Mouse (Mus musculus): ENCODE measurements around the gene Spns2. TPM values are rescaled to one million over a fixed set of nuclear protein-coding genes. Genes with fewer than 3 reads are reported as not detected.
"Not testable (repeated sequence)": the region's sequence is repeated elsewhere in the genome, so short reads cannot be mapped to it uniquely, and the experiment has no call there.

Gene Spns2
- polyA plus RNA-seq, 1 experiment from 2014 or later: 111 TPM

- H3K27me3 ChIP-seq: no peaks in the 10 kb centered on the region
- no peak for TF ChIP-seq CTCF (IDR thresholded peaks at IDR 0.05)
- in situ Hi-C loops (cut with MboI; ENCODE audit: low pct_unique_long_range_greater_than_20kb): no loop called here
- CTCF ChIA-PET: no interaction called here
- DNase-seq (ENCODE audit: low read depth, low spot score) (no peak), ATAC-seq (no peak)
- POLR2A ChIA-PET: no interaction called here
Observed at GRCm38 (mm10) chr11:72446311-72447105, 43.2 kb downstream of the Spns2 start.

GRCm38 (mm10) chr11:72440965-72441664 is 48.6 kb downstream of the Spns2 start, which contains the start of gene Mybbp1a:
TSS of gene Mybbp1a (plus strand) at chr11:72441355.
- ChIA-PET CTCF (no interaction called here), POLR2A (interaction anchor here (1.3 kb wide), 1 partner anchor 11 kb away, joined by 7 read pairs; no protein-coding TSS in a partner anchor)
- in situ Hi-C loops (cut with MboI; ENCODE audit: low pct_unique_long_range_greater_than_20kb): no loop called here
- DNase-seq (ENCODE audit: low read depth, low spot score) (peak; percentile 74), ATAC-seq (peak; percentile 68)
- H3K27me3 ChIP-seq: no peaks in the 10 kb centered on the region
- no peak for TF ChIP-seq CTCF (IDR thresholded peaks at IDR 0.05)

GRCm38 (mm10) chr11:72440597-72440964 is 49.1 kb downstream of the Spns2 start:
- in situ Hi-C loops (cut with MboI; ENCODE audit: low pct_unique_long_range_greater_than_20kb); DNase-seq (ENCODE audit: low read depth, low spot score); ATAC-seq; POLR2A ChIA-PET; H3K27me3 ChIP-seq; CTCF ChIA-PET: not testable (repeated sequence)

GRCm38 (mm10) chr11:72438411-72438810 is 51.3 kb downstream of the Spns2 start:
- no peaks in the 10 kb centered on the region for H3K27me3 ChIP-seq
- ChIA-PET CTCF (no interaction called here), POLR2A (no interaction called here)
- TF ChIP-seq CTCF (IDR thresholded peaks at IDR 0.05): no peak
- ATAC-seq: no peak
- DNase-seq (ENCODE audit: low read depth, low spot score): no peak
- in situ Hi-C loops (cut with MboI; ENCODE audit: low pct_unique_long_range_greater_than_20kb): no loop called here

- ATAC-seq: no peak
- DNase-seq (ENCODE audit: low read depth, low spot score): no peak
- in situ Hi-C loops (cut with MboI; ENCODE audit: low pct_unique_long_range_greater_than_20kb): no loop called here
Observed at GRCm38 (mm10) chr11:72436756-72437650, 52.7 kb downstream of the Spns2 start.

GRCm38 (mm10) chr11:72436271-72436670 is 53.4 kb downstream of the Spns2 start:
- ATAC-seq (no peak), DNase-seq (ENCODE audit: low read depth, low spot score) (no peak)
- H3K27me3 ChIP-seq: no peaks in the 10 kb centered on the region
- TF ChIP-seq CTCF (IDR thresholded peaks at IDR 0.05): no peak
- CTCF ChIA-PET: interaction anchor here (1.3 to 2.2 kb wide), 5 partner anchors 33 to 128 kb away, joined by 3 to 7 read pairs (median 3); partner anchors contain the start of gene Spns2
- POLR2A ChIA-PET: no interaction called here
- in situ Hi-C loops (cut with MboI; ENCODE audit: low pct_unique_long_range_greater_than_20kb): no loop called here

More at GRCm38 (mm10) chr11:72436756-72437650, 52.7 kb downstream of the Spns2 start:
- TF ChIP-seq CTCF (IDR thresholded peaks at IDR 0.05): no peak
- POLR2A ChIA-PET: no interaction called here
- CTCF ChIA-PET: interaction anchor here (1.6 to 2.2 kb wide), 2 partner anchors 53 to 73 kb away, joined by 3 to 7 read pairs; partner anchors contain the start of gene Spns2
- no peaks in the 10 kb centered on the region for H3K27me3 ChIP-seq

GRCm38 (mm10) chr11:72435694-72436045 is 54.0 kb downstream of the Spns2 start:
- no peak for DNase-seq (ENCODE audit: low read depth, low spot score)
- ATAC-seq: no peak
- no peak for TF ChIP-seq CTCF (IDR thresholded peaks at IDR 0.05)
- ChIA-PET CTCF (interaction anchor here (1.2 to 2.2 kb wide), 6 partner anchors 28 to 129 kb away, joined by 3 to 7 read pairs (median 3); partner anchors contain the start of gene Spns2), POLR2A (no interaction called here)
- no peaks in the 10 kb centered on the region for H3K27me3 ChIP-seq
- in situ Hi-C loops (cut with MboI; ENCODE audit: low pct_unique_long_range_greater_than_20kb): no loop called here

GRCm38 (mm10) chr11:72434963-72435693 is 54.6 kb downstream of the Spns2 start, which contains the start of gene Ggt6:
TSS of gene Ggt6 (plus strand) at chr11:72435526.
- DNase-seq (ENCODE audit: low read depth, low spot score) (no peak), ATAC-seq (peak; percentile 27)
- POLR2A ChIA-PET: interaction anchor here (0.7 kb wide), 1 partner anchor 53 kb away, joined by 3 read pairs; no protein-coding TSS in a partner anchor

GRCm38 (mm10) chr11:72430311-72431068 is 59.2 kb downstream of the Spns2 start:
- POLR2A ChIA-PET; ATAC-seq; in situ Hi-C loops (cut with MboI; ENCODE audit: low pct_unique_long_range_greater_than_20kb); H3K27me3 ChIP-seq; DNase-seq (ENCODE audit: low read depth, low spot score): not testable (repeated sequence)
- CTCF ChIA-PET: interaction anchor here (1.3 to 2.1 kb wide), 4 partner anchors 84 to 206 kb away, joined by 5 to 6 read pairs (median 6); no protein-coding TSS in a partner anchor

More at GRCm38 (mm10) chr11:72434963-72435693, 54.6 kb downstream of the Spns2 start, which contains the start of gene Ggt6:
- in situ Hi-C loops (cut with MboI; ENCODE audit: low pct_unique_long_range_greater_than_20kb): no loop called here
- no peak for TF ChIP-seq CTCF (IDR thresholded peaks at IDR 0.05)
- CTCF ChIA-PET: interaction anchor here (1.2 to 2.2 kb wide), 6 partner anchors 29 to 129 kb away, joined by 3 to 7 read pairs (median 3); partner anchors contain the start of gene Spns2
- no peaks in the 10 kb centered on the region for H3K27me3 ChIP-seq

Measured in Patski (cell line).